Comparison of ENCODE assay signal across 23 mouse cellular contexts in genomic region chr11:64400534-64401093, GRCm38 (mm10). TPM values are rescaled to one million over a fixed set of nuclear protein-coding genes. Genes with fewer than 3 reads are reported as not detected.
DNase-seq lines count a peak whose midpoint lies in the region; ATAC-seq and TF ChIP-seq lines count a peak whose summit lies in the region.
"Had no signal": no experiment of that assay in that cellular context is flagged by ENCODE, and none has a peak within 500 bp of the region (broad histone marks: within the 10 kb centered on the region; RNA-seq: fewer than 3 reads in every experiment).

No protein-coding gene starts in this region.

- H3K4me3 ChIP-seq in forebrain, embryonic 10.5 days, result no peak overlapping the region
- H3K4me3 ChIP-seq in forebrain, postnatal 0 days (ENCODE audit: low read depth, low read length), result no peak overlapping the region
- H3K4me3 ChIP-seq in forebrain, embryonic 13.5 days, result no peak overlapping the region
- H3K4me3 ChIP-seq in kidney, embryonic 14.5 days (ENCODE audit: low read length), result no peak overlapping the region
- H3K4me3 ChIP-seq: embryonic facial prominence, embryonic 15.5 days; heart, embryonic 10.5 days; limb, embryonic 13.5 days; liver, embryonic 13.5 days; midbrain, embryonic 15.5 days had no signal

- H3K4me2 ChIP-seq in forebrain, postnatal 0 days (ENCODE audit: low read depth), result no peak overlapping the region
- no peak overlapping the region for H3K4me2 ChIP-seq in forebrain, embryonic 13.5 days
- H3K4me2 ChIP-seq in kidney, embryonic 14.5 days (replicated peaks; ENCODE audit: low read depth, low read length), result no peak overlapping the region
- H3K4me2 ChIP-seq: embryonic facial prominence, embryonic 15.5 days; limb, embryonic 13.5 days; liver, embryonic 13.5 days; lung, embryonic 14.5 days; midbrain, embryonic 15.5 days had no signal

- H3K27ac ChIP-seq in forebrain, embryonic 10.5 days, result peak overlapping the region; percentile 63; the same call in 1 of the 2 replicates
- no peak overlapping the region for H3K27ac ChIP-seq in forebrain, postnatal 0 days (ENCODE audit: low read depth, low read length)
- H3K27ac ChIP-seq in forebrain, embryonic 13.5 days, result no peak overlapping the region
- no peak overlapping the region for H3K27ac ChIP-seq in kidney, embryonic 14.5 days (ENCODE audit: low read depth, low read length)
- H3K27ac ChIP-seq: embryonic facial prominence, embryonic 15.5 days; heart, embryonic 10.5 days; limb, embryonic 13.5 days; liver, embryonic 13.5 days; midbrain, embryonic 15.5 days had no signal

- TF ChIP-seq CTCF in forebrain, postnatal 0 days (IDR thresholded peaks at IDR 0.05; ENCODE audit: low read depth), result no peak

- peaks cover 44% of the 10 kb centered on the region for H3K27me3 ChIP-seq in forebrain, embryonic 10.5 days (ENCODE audit: poor library complexity, severe bottlenecking)
- H3K27me3 ChIP-seq in forebrain, postnatal 0 days (ENCODE audit: insufficient read depth, low read length), result no peaks in the 10 kb centered on the region
- H3K27me3 ChIP-seq in forebrain, embryonic 13.5 days, result no peaks in the 10 kb centered on the region
- H3K27me3 ChIP-seq in kidney, embryonic 14.5 days (ENCODE audit: control insufficient read depth, insufficient read depth, low read length), result no peaks in the 10 kb centered on the region; the same call in 1 of the 2 replicates
- H3K27me3 ChIP-seq: embryonic facial prominence, embryonic 15.5 days; liver, embryonic 13.5 days; midbrain, embryonic 15.5 days had no signal

- H3K4me1 ChIP-seq in forebrain, embryonic 10.5 days, result peaks cover 48% of the 10 kb centered on the region
- H3K4me1 ChIP-seq in forebrain, postnatal 0 days (ENCODE audit: insufficient read depth), result peaks cover 12% of the 10 kb centered on the region; the same call in 1 of the 2 replicates
- H3K4me1 ChIP-seq in forebrain, embryonic 13.5 days, result peaks cover 28% of the 10 kb centered on the region
- H3K4me1 ChIP-seq in kidney, embryonic 14.5 days (ENCODE audit: control insufficient read depth, insufficient read depth, low read length), result peaks cover 6% of the 10 kb centered on the region; the same call in 1 of the 2 replicates
- H3K4me1 ChIP-seq: liver, embryonic 13.5 days had no signal

- no peaks in the 10 kb centered on the region for H3K9me3 ChIP-seq in forebrain, embryonic 10.5 days
- H3K9me3 ChIP-seq in forebrain, postnatal 0 days (ENCODE audit: low read length), result no peaks in the 10 kb centered on the region
- no peaks in the 10 kb centered on the region for H3K9me3 ChIP-seq in forebrain, embryonic 13.5 days (replicated peaks)
- H3K9me3 ChIP-seq in kidney, embryonic 14.5 days (ENCODE audit: control insufficient read depth, low read length), result no peaks in the 10 kb centered on the region
- H3K9me3 ChIP-seq: embryonic facial prominence, embryonic 15.5 days; heart, embryonic 10.5 days; limb, embryonic 13.5 days; liver, embryonic 13.5 days; midbrain, embryonic 15.5 days had no signal

- ATAC-seq in forebrain, postnatal 0 days, result no peak
- ATAC-seq in forebrain, embryonic 13.5 days, result 0 out of 2 replicates have a peak, but pooled peaks have one; percentile 29
- ATAC-seq in inflammation-experienced regulatory T-cells, adult 6 months, result no peak
- ATAC-seq in kidney, embryonic 14.5 days (ENCODE audit: low FRiP score, low TSS enrichment), result no peak
- ATAC-seq: hindbrain, embryonic 16.5 days; intestine, postnatal 0 days; midbrain, embryonic 15.5 days had no signal

- H3K36me3 ChIP-seq in forebrain, embryonic 10.5 days (replicated peaks), result no peaks in the 10 kb centered on the region
- H3K36me3 ChIP-seq in forebrain, postnatal 0 days (ENCODE audit: insufficient read depth), result no peaks in the 10 kb centered on the region
- no peaks in the 10 kb centered on the region for H3K36me3 ChIP-seq in forebrain, embryonic 13.5 days (ENCODE audit: poor library complexity, severe bottlenecking)
- no peaks in the 10 kb centered on the region for H3K36me3 ChIP-seq in kidney, embryonic 14.5 days (ENCODE audit: control insufficient read depth, insufficient read depth, low read length)
- H3K36me3 ChIP-seq: embryonic facial prominence, embryonic 15.5 days; heart, embryonic 10.5 days; limb, embryonic 13.5 days; liver, embryonic 13.5 days; midbrain, embryonic 15.5 days had no signal

- no peak overlapping the region for H3K9ac ChIP-seq in forebrain, postnatal 0 days
- no peak overlapping the region for H3K9ac ChIP-seq in forebrain, embryonic 13.5 days
- no peak overlapping the region for H3K9ac ChIP-seq in kidney, embryonic 14.5 days (ENCODE audit: low read depth, low read length)
- H3K9ac ChIP-seq: embryonic facial prominence, embryonic 15.5 days; limb, embryonic 13.5 days; liver, embryonic 13.5 days; lung, embryonic 14.5 days; midbrain, embryonic 15.5 days had no signal

- peak; percentile 37 for DNase-seq in forebrain, embryonic 10.5 days (ENCODE audit: extremely low spot score, low spot score)
- DNase-seq in forebrain, postnatal 0 days, result no peak
- peak; percentile 34 for DNase-seq in retina, embryonic 14.5 days (ENCODE audit: low spot score)
- DNase-seq in retina, postnatal 1 day, result no peak
- no peak for DNase-seq in testis, postnatal 14 days (ENCODE audit: low spot score)
- DNase-seq: cerebellum, adult 8-10 months; kidney, postnatal 10 days; liver, embryonic 13.5 days; lung, embryonic 14.5 days; lung, postnatal 4 days; thymus, postnatal 25 days had no signal

- 28% methylated on average over 6 of the region's 6 CpGs for WGBS in forebrain, embryonic 10.5 days
- WGBS in forebrain, postnatal 0 days, result 18% methylated on average over 6 of the region's 6 CpGs
- 9% methylated on average over 6 of the region's 6 CpGs for WGBS in forebrain, embryonic 13.5 days
- WGBS in kidney, embryonic 14.5 days, result 80% methylated on average over 6 of the region's 6 CpGs

RNA-seq across cellular contexts. Expression of gene Hs3st3a1, which starts 34.5 kb away (rescaled TPM):
- 0.72 and 1.0 TPM in 2 replicates for polyA plus RNA-seq in forebrain, embryonic 10.5 days (2016; fragmentation: Nextera tagmentation; extraction: Ambion mirVana)
- 0.77 and 1.7 TPM in 2 replicates for total RNA-seq in forebrain, postnatal 0 days (2014; rRNA removed)
- polyA plus RNA-seq in forebrain, postnatal 0 days (2015; fragmentation: Nextera tagmentation; extraction: Ambion mirVana), result 0.13 and 0.27 TPM in 2 replicates
- 0.15 and 0.40 TPM in 2 replicates for polyA plus RNA-seq in forebrain, embryonic 13.5 days (2015; fragmentation: Nextera tagmentation; extraction: Ambion mirVana)
- not detected for polyA plus RNA-seq in inflammation-experienced regulatory T-cells, adult 6 months (2017; shearing (Covaris generic))
- 2.4 and 3.1 TPM in 2 replicates for polyA plus RNA-seq in kidney, embryonic 14.5 days (2014; fragmentation: Nextera tagmentation; extraction: Ambion mirVana)
- total RNA-seq: MEL had no signal

RNA-seq across cellular contexts. Expression of gene F930015N05Rik, which starts 35.8 kb away (rescaled TPM):
- polyA plus RNA-seq in forebrain, embryonic 10.5 days (2016; fragmentation: Nextera tagmentation; extraction: Ambion mirVana), result 1.3 and 1.4 TPM in 2 replicates
- 0.15 TPM in 1 of 2 replicates, not detected in the other for total RNA-seq in forebrain, postnatal 0 days (2014; rRNA removed)
- polyA plus RNA-seq in forebrain, postnatal 0 days (2015; fragmentation: Nextera tagmentation; extraction: Ambion mirVana), result 0.49 and 0.51 TPM in 2 replicates
- polyA plus RNA-seq in forebrain, embryonic 13.5 days (2015; fragmentation: Nextera tagmentation; extraction: Ambion mirVana), result 0.57 TPM in 1 of 2 replicates, not detected in the other
- not detected for polyA plus RNA-seq in inflammation-experienced regulatory T-cells, adult 6 months (2017; shearing (Covaris generic))
- polyA plus RNA-seq in kidney, embryonic 14.5 days (2014; fragmentation: Nextera tagmentation; extraction: Ambion mirVana), result 0.99 and 3.2 TPM in 2 replicates
- total RNA-seq: gastrocnemius, adult 18-20 months; MEL had no signal
- polyA plus RNA-seq: heart, postnatal 0 days; intestine, postnatal 0 days had no signal

Comparison
In these comparisons a context has a peak if more than half of its experiments do, and no peak if none do; other contexts are left out.
1. DNase-seq: peak in forebrain, embryonic 10.5 days (single experiment) and retina, embryonic 14.5 days (single experiment); none in forebrain, postnatal 0 days (single experiment), retina, postnatal 1 day (single experiment) and testis, postnatal 14 days (single experiment).